Mouse (Mus musculus) G1E-ER4 (cell line): ENCODE data around the gene Hist1h2bc. TPM values are rescaled to one million over a fixed set of nuclear protein-coding genes. Genes with fewer than 3 reads are reported as not detected.

ENCODE experiments used
- GATA1 ChIP-seq: IDR thresholded peaks from one replicate; pipeline ENCODE4 v1.8.0; 2012; ENCODE audit warnings: low read length, inconsistent platforms
- polyA plus RNA-seq: library from polyadenylated mRNA; stranded (reverse); fragments of >175 nt; gene quantifications from 2 replicates; pipeline ENCODE4 v1.2.3, GENCODE M21; 2012

The Hist1h2bc gene
- polyA plus RNA-seq, 1 experiment, result 25.9 TPM

DNA sequence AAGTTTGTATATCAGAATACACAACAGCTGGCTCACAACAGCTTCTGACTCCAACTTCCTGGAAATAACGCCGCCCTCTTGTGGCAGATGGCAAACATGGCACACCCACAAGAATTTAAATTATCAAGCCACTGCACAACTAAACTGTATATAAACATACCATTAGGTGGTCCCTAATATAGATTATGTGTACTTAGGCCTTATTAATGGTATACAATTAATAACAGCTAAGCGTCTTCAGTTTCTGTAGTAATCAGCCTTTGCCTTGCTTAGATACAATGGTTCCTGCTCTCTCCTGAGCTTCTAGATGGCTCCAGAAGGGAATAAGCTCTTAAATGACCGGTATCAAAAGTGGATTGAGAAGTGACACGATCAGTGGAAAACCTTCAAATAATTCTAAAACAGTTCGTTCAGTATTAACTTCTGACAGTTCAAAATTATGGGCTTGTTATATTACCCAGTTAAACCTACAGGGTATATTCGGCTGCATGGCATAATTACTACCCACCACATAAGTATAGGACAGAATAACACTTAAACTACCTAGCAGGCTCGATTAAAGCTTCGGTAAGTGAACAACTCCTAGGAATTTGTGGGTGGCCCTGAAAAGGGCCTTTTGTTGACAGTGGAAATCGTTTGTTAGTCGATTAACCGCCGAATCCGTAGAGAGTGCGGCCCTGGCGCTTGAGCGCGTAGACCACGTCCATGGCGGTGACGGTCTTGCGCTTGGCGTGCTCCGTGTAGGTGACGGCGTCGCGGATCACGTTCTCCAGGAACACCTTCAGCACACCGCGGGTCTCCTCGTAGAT lies 13.7 kb downstream of the Hist1h2bc start:
- TF ChIP-seq GATA1, result no peak

- no peak for TF ChIP-seq GATA1
Observed at GRCm38 (mm10) chr13:23698300-23698693, 14.3 kb downstream of the Hist1h2bc start, which contains the start of gene Hist1h4c. TSS of gene Hist1h4c (minus strand) at chr13:23698454.

- TF ChIP-seq GATA1, result no peak
Observed at GRCm38 (mm10) chr13:23698996-23699395, 15.0 kb downstream of the Hist1h2bc start.

DNA sequence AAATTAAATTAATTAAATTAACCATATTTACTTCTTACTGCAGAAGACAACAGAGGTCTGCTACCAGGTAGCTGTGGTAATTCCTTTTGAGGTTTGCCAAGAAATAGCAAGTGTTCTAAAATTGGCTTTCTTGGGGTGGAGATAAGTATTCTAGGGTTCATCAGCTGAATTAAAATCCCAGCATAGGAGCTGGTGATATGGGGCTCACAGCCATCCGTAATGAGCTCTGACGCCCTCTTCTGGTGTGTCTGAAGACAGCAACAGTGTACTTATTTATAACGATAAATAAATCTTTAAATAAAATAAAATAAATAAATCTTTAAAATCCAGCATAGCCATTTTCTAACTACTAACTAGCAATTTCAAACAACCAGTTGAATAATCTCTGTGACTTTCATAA lies 15.8 kb downstream of the Hist1h2bc start:
- TF ChIP-seq GATA1, result no peak

DNA sequence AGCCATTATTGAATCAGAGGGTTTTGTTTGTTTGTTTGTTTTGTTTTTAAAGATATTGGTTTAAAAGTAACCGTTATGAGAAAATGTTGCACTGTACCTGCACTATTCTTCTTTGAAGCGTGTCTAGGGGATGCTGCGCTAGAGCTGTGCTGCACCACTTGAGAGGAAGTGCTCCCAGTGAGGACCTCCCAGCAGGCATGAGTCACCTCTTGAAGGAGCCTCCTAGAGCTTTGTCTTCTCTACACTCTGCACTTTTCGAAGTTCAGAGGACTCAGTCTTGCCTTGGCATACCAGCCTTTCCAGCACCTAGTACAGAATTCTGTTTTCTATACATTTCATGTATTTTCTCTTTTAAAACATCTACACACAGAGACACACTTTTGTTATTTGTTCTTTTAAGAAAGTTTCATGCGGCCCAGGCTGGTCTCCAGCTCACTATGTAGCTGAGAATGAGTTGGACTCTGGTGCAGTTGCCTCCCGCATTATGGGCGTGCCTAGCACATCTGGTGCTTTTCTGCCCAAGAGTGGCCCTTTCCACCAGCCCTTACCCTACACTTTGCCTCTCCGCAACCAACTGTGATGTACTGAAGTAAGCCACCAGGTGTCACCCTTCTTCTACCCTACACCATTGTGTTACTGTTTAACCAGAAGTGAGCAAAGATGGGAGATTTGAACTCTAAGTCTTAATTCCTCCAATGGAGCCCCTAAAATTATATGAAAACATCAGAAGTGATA lies 17.0 kb downstream of the Hist1h2bc start:
- no peak for TF ChIP-seq GATA1

GRCm38 (mm10) chr13:23702220-23702619 lies 18.2 kb downstream of the Hist1h2bc start:
- no peak for TF ChIP-seq GATA1

DNA sequence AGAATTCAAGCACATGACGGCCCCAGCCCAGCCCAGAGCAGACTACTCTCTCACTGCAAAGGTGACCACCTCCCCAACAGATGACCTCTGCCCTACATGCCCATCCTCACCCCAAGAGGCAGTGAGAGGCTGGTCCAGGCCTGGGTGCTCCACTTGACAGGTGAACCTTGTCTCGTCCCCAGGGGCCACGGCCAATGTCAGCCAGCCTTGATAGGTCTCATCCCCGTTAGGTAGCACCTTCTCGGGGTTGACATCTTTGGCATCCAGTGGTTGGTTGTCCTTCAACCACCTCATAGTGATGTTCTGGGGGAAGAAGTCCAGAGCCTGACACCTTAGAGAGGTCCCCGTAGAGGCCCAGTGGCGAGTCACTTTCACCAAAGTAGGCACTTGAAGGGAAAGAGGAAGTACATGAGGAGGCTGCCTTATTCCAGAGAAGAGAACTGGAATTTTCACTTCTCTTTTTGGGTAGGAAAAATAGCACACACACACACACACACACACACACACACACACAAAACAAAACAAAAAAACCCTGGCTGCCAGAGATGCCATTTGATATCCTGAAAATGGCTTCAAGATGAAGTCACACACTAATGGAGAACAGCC lies 21.9 kb downstream of the Hist1h2bc start:
- no peak for TF ChIP-seq GATA1

DNA sequence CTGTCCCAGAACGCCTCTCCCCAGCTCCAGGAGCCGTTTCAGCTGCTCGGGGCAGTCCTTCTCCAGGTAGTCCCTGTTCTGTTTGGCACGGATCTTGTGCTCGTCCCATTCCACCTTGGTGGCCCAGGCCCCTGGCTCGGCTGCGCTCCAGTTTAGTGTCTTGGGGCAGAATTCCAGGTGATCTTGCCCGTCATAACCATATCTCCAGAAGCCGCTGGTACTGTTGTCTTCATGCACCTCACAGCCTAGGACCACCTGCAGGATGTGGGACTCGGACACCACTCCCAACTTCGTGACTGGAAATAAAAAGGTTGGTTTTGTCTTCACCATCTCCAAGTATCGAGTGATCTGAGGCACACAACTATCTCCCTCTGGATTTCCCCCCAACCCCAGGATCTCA lies 22.8 kb downstream of the Hist1h2bc start:
- no peak for TF ChIP-seq GATA1

DNA sequence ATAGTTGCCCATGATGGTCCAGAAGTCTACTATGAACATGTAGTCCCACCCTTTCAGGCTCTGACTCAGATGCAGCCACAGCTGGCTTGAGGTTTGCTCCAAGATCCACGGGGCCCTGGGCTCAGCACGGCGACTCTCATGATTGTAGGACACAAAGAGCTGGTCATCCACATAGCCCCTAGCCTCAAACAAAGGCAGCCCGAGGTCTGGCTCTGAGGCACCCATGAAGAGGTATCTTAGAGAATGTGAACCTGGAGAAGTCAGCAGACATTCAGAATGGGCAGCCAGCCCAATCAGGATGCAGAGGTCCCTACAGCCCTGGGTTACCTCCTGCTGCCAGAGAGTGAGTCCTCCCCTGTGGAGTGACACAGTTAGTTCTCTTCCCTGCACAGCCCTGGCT lies 24.0 kb downstream of the Hist1h2bc start:
- no peak for TF ChIP-seq GATA1

- TF ChIP-seq GATA1, result no peak
Observed at GRCm38 (mm10) chr13:23708654-23709053, 24.7 kb downstream of the Hist1h2bc start.

- TF ChIP-seq GATA1, result no peak
Observed at GRCm38 (mm10) chr13:23709714-23710373, 25.8 kb downstream of the Hist1h2bc start.

GRCm38 (mm10) chr13:23710374-23711089 lies 26.5 kb downstream of the Hist1h2bc start, which contains the start of gene Hfe:
TSS of gene Hfe (minus strand) at chr13:23710854.
- TF ChIP-seq GATA1, result no peak

GRCm38 (mm10) chr13:23716261-23717042 lies 32.5 kb downstream of the Hist1h2bc start:
- TF ChIP-seq GATA1, result no peak

- TF ChIP-seq GATA1, result no peak
Observed at GRCm38 (mm10) chr13:23717176-23717575, 33.2 kb downstream of the Hist1h2bc start.
